Mouse (Mus musculus) ES-E14 (cell line): Measurements from ENCODE around the gene Amph. TPM values are rescaled to one million over a fixed set of nuclear protein-coding genes. Genes with fewer than 3 reads are reported as not detected.
A peak's percentile ranks its signal among the peaks of the same experiment; 100 is the strongest.

Experiments
- DNase-seq: peaks from one replicate; pipeline ENCODE4 v3.0.0-alpha.2; 2013; ENCODE audit warnings: low read depth, low spot score
- H3K27ac ChIP-seq: 2 replicates; pipeline ENCODE4 v1.5.1; 2012; ENCODE audit warnings: low read depth, mild to moderate bottlenecking, low read length, moderate library complexity, mixed read lengths; ENCODE audit not compliant: poor library complexity, insufficient read depth, severe bottlenecking
- H3K36me3 ChIP-seq: 2 replicates; pipeline ENCODE4 v1.6.1; 2012; ENCODE audit warnings: mild to moderate bottlenecking, low read length, moderate library complexity, mixed read lengths; ENCODE audit not compliant: control insufficient read depth, poor library complexity, insufficient read depth, severe bottlenecking
- H3K4me1 ChIP-seq, 2 experiments: fragments of 150-350 bp in 1 of 2; sonication (generic) in 1 of 2; 2 replicates each; pipeline ENCODE4 v1.6.1; 2012; ENCODE audit warnings: low read length in 2 of 2, mild to moderate bottlenecking in 1 of 2, mixed read lengths in 1 of 2; ENCODE audit not compliant: control insufficient read depth in 2 of 2, insufficient read depth in 2 of 2, poor library complexity in 1 of 2
- H3K4me3 ChIP-seq, 2 experiments: fragments of 150-350 bp in 1 of 2; sonication (generic) in 1 of 2; 2 replicates each; pipeline ENCODE4 v1.5.1; 2012; ENCODE audit warnings: low read length in 2 of 2, low read depth in 1 of 2, mild to moderate bottlenecking in 1 of 2, mixed read lengths in 1 of 2; ENCODE audit not compliant: insufficient read depth in 1 of 2, poor library complexity in 1 of 2, severe bottlenecking in 1 of 2
- H3K9ac ChIP-seq: 2 replicates; pipeline ENCODE4 v1.6.1; 2012; ENCODE audit warnings: low read depth, mild to moderate bottlenecking, low read length, mixed read lengths; ENCODE audit not compliant: poor library complexity, insufficient read depth, severe bottlenecking
- H3K9me3 ChIP-seq: fragments of 150-350 bp; sonication (generic); 2 replicates; pipeline ENCODE4 v1.6.1; 2012; ENCODE audit warnings: low read depth, mild to moderate bottlenecking, low read length; ENCODE audit not compliant: control insufficient read depth, insufficient read depth
- CHD2 ChIP-seq: IDR thresholded peaks from 2 replicates; pipeline ENCODE4 v1.6.1; 2014; ENCODE audit warnings: mild to moderate bottlenecking, low read depth, low read length, inconsistent platforms
- HCFC1 ChIP-seq: IDR thresholded peaks from 2 replicates; pipeline ENCODE4 v1.6.1; 2012; ENCODE audit warnings: low read length, inconsistent platforms, borderline replicate concordance; ENCODE audit not compliant: insufficient read depth
- MAFK ChIP-seq: IDR thresholded peaks from 2 replicates; pipeline ENCODE4 v1.6.1; 2014; ENCODE audit warnings: mild to moderate bottlenecking, low read depth, low read length, inconsistent platforms; ENCODE audit not compliant: insufficient read depth
- ZC3H11A ChIP-seq: IDR thresholded peaks from 2 replicates; pipeline ENCODE4 v1.6.1; 2012; ENCODE audit warnings: low read depth, mild to moderate bottlenecking, inconsistent platforms, low read length, borderline replicate concordance
- ZNF384 ChIP-seq: IDR thresholded peaks from 2 replicates; pipeline ENCODE4 v1.6.1; 2012; ENCODE audit warnings: low read depth, low read length, inconsistent platforms
- in situ Hi-C, 2 experiments: fragments of 600-800 bp; cut with MboI; formaldehyde crosslinking; loops; one replicate each; pipeline ENCODE4 v1.15.1; 2025; ENCODE audit warnings: low sequenced_read_pairs in 2 of 2, inconsistent platforms in 1 of 2; ENCODE audit not compliant: unreplicated experiment in 2 of 2
- total RNA-seq: library from RNA; depleted of rRNA; stranded (reverse); fragments of 300-350 nt; gene quantifications from 2 replicates; pipeline ENCODE4 v1.2.3, GENCODE M21; 2012

Amph gene
- total RNA-seq, 1 experiment = 5.5 TPM

DNA sequence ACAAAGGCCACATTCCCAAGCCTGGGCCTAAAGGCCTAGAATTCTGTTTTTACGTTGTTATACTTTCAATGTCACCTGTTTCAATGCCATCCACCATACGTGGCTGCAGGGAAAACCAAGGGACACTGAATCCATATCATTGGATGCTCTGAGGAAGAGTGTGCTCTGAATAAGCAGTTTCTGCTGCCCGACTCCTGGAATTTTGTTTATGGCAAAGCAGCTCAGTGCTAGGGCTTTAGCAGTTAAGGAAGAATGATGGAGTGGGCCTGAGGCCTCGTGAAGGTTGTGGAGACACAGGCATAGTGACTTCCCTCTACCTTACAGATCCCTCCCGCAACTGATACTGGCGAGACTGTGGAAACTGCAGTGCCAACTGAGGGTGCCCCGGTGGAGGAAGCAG lies 189.2 kb downstream of the Amph start:
- H3K27ac ChIP-seq = peak overlapping the region; percentile 80
- peaks cover 11% of the 10 kb centered on the region; the same call in 1 of the 2 replicates for H3K36me3 ChIP-seq
- no peak for TF ChIP-seq CHD2
- no peak for TF ChIP-seq ZNF384
- no peak for TF ChIP-seq HCFC1
- no peak for TF ChIP-seq MAFK
- no peaks in the 10 kb centered on the region for H3K4me1 ChIP-seq
- H3K9ac ChIP-seq = no peak overlapping the region
- in situ Hi-C loops = no loop called here
- no peak overlapping the region for H3K4me3 ChIP-seq
- no peaks in the 10 kb centered on the region for H3K9me3 ChIP-seq
- no peak for DNase-seq

DNA sequence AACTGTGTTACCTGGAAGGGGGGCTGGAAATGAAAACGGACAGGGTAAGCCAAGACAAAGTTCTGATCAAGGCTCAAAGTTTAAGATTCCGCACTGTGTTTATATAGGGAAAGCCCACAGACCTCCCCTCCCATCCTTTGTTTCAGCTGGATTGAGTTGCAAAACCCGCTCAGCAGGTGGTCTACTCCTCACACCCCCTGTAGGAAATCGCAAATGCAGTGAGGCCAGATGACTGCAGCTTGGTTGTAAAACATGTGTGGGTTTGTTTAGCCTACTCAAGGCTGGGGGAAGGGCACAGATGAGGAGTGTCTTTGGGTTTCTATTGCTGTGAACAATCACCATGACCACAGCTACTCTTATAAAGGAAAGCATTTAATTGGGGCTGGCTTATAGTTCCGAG lies 189.9 kb downstream of the Amph start:
- in situ Hi-C loops = no loop called here
- TF ChIP-seq HCFC1 (no peak), ZNF384 (no peak), CHD2 (no peak), ZC3H11A (no peak), MAFK (no peak)
- peak; percentile 43 for DNase-seq

GRCm38 (mm10) chr13:19138550-19138949 lies 190.5 kb downstream of the Amph start:
- H3K4me3 ChIP-seq = no peak overlapping the region
- H3K27ac ChIP-seq = peak overlapping the region; percentile 80; the same call in 1 of the 2 replicates
- DNase-seq = no peak
- in situ Hi-C loops = no loop called here
- peaks cover 11% of the 10 kb centered on the region; the same call in 1 of the 2 replicates for H3K36me3 ChIP-seq
- no peaks in the 10 kb centered on the region for H3K4me1 ChIP-seq
- no peaks in the 10 kb centered on the region for H3K9me3 ChIP-seq
- no peak overlapping the region for H3K9ac ChIP-seq
- TF ChIP-seq HCFC1 = no peak
- TF ChIP-seq ZNF384 = no peak
- no peak for TF ChIP-seq MAFK
- no peak for TF ChIP-seq ZC3H11A
- no peak for TF ChIP-seq CHD2

More for the DNA sequence above, 189.9 kb downstream of the Amph start:
- H3K36me3 ChIP-seq = peaks cover 11% of the 10 kb centered on the region; the same call in 1 of the 2 replicates
- H3K27ac ChIP-seq = peak overlapping the region; percentile 80
- no peak overlapping the region for H3K9ac ChIP-seq
- no peaks in the 10 kb centered on the region for H3K9me3 ChIP-seq
- H3K4me3 ChIP-seq = no peak overlapping the region
- no peaks in the 10 kb centered on the region for H3K4me1 ChIP-seq

GRCm38 (mm10) chr13:19139104-19139503 lies 191.1 kb downstream of the Amph start:
- no peaks in the 10 kb centered on the region for H3K9me3 ChIP-seq
- TF ChIP-seq ZC3H11A (no peak), MAFK (no peak), CHD2 (no peak), HCFC1 (no peak), ZNF384 (no peak)
- H3K36me3 ChIP-seq = peaks cover 11% of the 10 kb centered on the region; the same call in 1 of the 2 replicates
- H3K9ac ChIP-seq = no peak overlapping the region
- H3K4me1 ChIP-seq = no peaks in the 10 kb centered on the region
- peak overlapping the region; percentile 1; the same call in 1 of the 2 replicates for H3K27ac ChIP-seq
- in situ Hi-C loops = no loop called here
- DNase-seq = no peak
- no peak overlapping the region for H3K4me3 ChIP-seq

GRCm38 (mm10) chr13:19139771-19140170 lies 191.8 kb downstream of the Amph start:
- Histone ChIP-seq H3K27ac (no peak overlapping the region), H3K4me3 (no peak overlapping the region), H3K4me1 (no peaks in the 10 kb centered on the region), H3K36me3 (peaks cover 11% of the 10 kb centered on the region; the same call in 1 of the 2 replicates), H3K9me3 (no peaks in the 10 kb centered on the region), H3K9ac (no peak overlapping the region)
- no peak for DNase-seq
- TF ChIP-seq CHD2 (no peak), MAFK (no peak), ZNF384 (no peak), ZC3H11A (no peak), HCFC1 (no peak)
- in situ Hi-C loops = no loop called here
